Mouse (Mus musculus) CD4-positive, CD25-positive, alpha-beta regulatory T cell, adult 4 months (primary cell): ENCODE data around the gene Man2c1. TPM values are rescaled to one million over a fixed set of nuclear protein-coding genes. Genes with fewer than 3 reads are reported as not detected.

Source experiments
- ATAC-seq: one replicate; pipeline ENCODE4 v1.8.0; 2017
- polyA plus RNA-seq, 2 experiments: library from polyadenylated mRNA; unstranded; fragments of 100-300 nt; shearing (Covaris generic); gene quantifications; one replicate each; pipeline ENCODE4 v1.2.1; 2017

Gene Man2c1
- 100 to 1,000 TPM in 1 of 2 experiments, 10 to 100 TPM in 1; 41.1 to 119 TPM for polyA plus RNA-seq

GRCm38 (mm10) chr9:57130577-57131433, at the start of gene Man2c1:
Gene Man2c1, plus strand, starts transcription at chr9:57130690.
- peak; percentile 86 for ATAC-seq

- ATAC-seq = no peak
Observed at GRCm38 (mm10) chr9:57082236-57082635, 48.3 kb upstream of the Man2c1 start.

- ATAC-seq = no peak
Observed at GRCm38 (mm10) chr9:57117261-57117755, 13.2 kb upstream of the Man2c1 start.

DNA sequence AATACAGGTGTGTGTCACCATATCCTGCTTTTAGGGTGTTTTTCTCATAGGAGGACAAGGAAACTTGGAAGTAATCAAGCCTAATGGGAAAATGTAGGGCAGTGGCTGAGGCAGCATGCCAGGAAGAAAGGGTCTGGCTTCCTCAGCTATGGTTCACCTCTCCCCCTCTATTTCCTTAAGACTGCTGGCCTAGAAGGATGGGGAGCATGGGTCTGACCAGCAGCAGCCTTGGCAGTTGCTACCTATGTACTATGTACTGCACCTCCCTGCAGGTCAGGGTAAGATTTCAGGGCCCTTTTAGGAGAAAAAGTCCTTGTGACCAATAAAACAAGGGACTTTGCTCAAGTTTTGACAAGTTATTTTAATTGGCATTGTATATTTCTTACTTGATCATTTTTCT, 849 bp upstream of the Man2c1 start:
- ATAC-seq = no peak

GRCm38 (mm10) chr9:57137246-57137645, 6.8 kb downstream of the Man2c1 start:
- no peak for ATAC-seq

GRCm38 (mm10) chr9:57137777-57138176, 7.3 kb downstream of the Man2c1 start:
- no peak for ATAC-seq

GRCm38 (mm10) chr9:57138507-57138906, 8.0 kb downstream of the Man2c1 start:
- ATAC-seq = no peak

- ATAC-seq = no peak
Observed at GRCm38 (mm10) chr9:57139110-57139509, 8.6 kb downstream of the Man2c1 start.

DNA sequence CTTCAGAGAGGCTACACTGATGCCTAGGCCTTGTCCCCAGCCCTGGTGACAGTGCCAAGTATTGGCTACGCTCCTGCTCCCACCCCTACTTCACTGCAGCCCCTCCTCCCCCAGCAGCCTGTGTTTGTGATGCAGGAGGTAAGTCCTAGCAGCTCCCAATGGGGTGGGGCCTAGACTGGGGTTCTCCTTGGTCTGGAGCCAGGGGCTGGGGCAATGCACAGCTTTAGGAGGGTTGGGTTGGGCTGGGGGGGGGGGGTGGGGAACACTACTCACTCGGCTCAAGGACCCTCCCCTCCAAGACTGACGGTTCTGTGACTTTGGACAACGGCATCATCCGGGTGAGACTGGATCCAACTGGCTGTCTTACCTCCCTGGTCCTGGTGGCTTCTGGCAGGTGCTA, 9.1 kb downstream of the Man2c1 start:
- no peak for ATAC-seq

GRCm38 (mm10) chr9:57141417-57142353, 11.2 kb downstream of the Man2c1 start:
- ATAC-seq = no peak

DNA sequence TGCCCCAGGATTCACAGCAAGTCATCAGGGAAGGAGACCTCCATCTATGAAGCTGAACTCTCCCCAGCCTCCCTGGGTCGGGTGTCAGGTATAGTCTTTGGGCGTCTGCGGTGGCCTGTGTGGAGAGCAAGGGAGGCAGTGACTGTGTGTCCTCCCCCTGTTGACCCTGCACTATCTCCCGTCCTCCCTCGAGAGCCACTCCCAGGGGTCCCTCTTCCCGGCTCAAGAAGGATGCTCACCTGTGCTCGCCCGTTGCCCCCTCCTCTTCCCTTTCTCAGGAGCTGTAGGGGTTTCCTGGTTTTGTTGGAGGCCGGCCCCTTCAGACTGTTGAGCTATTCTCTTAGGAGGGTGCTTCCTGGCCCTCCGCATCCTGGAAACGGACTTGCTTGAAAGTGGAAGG, 12.7 kb downstream of the Man2c1 start:
- no peak for ATAC-seq

DNA sequence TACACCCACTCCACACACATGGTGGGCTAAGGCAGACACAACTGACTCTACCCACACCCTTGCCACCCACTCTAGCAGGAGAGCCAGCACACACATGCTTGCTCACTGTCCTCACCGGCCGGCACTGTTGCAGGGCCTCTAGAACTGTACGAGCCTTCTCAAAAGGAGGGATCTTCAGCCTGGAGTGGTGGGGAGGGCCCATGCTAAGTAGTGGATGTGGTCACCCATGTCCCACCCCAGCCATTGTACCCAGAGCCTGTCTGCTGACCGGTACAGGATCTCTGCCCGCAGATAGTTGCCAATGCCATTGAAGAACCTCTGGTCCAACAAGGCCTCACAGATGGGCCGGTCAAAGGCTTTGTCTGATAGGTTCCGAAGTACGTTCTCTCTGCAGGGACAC, 14.3 kb downstream of the Man2c1 start:
- no peak for ATAC-seq

DNA sequence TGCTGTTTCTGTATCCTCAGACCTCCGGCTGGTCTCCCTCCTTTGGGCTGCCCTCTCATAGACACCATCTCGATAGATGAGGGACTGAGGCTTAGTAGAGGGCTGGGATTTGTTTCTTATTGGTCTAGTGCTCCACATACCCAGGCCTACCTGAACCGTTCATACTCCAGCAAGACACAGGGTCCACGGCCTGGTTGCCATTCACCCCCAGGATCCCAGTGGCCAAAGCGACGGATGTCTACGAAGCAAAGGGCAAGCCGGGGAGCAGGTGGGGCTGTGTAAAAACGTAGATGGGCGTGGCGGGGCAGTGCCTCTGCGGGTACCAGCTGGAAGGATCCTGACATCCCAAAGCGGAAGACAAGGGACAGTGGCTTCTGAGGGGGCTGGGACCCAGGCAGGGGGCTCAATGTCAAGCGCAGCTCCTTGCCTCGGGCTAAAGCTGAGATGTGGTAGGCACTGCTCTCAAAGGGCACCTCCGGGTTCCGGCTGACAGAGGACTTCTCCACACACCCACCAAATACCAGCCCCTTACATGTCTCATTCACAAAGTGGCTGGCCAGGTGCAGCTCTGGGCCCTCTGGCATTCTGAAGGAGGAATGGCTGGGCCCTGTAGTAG, 16.1 kb downstream of the Man2c1 start:
- no peak for ATAC-seq

GRCm38 (mm10) chr9:57147205-57148143, 17.0 kb downstream of the Man2c1 start:
- no peak for ATAC-seq

DNA sequence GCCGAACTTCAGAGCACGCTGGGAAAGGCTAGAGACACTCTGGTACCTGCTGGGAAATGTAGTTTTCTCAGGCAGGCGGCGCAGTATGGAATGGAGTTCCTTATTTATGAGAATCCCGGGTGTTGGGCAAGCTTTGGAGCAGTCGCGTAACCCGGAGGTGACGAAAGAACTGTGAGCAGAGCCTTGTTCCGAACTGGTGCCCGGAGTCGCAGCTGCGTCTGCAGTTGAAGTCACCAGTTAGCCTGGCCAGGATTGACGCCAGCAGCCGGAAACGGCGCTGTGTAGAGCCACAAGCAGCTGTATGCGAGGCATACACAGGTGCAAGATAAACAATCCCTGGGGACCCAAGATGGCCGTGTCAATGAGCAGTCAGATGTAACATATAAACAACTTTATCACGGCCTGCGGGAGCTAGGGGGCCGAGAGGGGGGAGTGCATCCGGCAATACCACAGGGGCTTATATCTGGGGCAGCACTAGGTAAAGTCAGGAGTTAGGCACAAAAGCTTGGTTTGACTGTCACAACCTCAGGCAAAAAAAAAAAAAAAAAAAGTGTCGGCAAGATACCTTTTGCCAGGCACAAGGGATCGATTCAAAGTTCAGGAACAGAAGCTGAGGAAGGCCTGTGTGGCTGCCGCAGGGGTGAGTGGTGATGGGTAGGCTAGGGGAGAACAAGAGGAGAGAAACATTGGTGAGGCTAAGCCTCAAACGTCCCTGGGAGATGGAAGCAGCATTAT, 17.8 kb downstream of the Man2c1 start, which contains the start of gene Neil1:
Gene Neil1, minus strand, starts transcription at position 162 of the 735 bp plus-strand sequence.
- peak; percentile 95 for ATAC-seq

DNA sequence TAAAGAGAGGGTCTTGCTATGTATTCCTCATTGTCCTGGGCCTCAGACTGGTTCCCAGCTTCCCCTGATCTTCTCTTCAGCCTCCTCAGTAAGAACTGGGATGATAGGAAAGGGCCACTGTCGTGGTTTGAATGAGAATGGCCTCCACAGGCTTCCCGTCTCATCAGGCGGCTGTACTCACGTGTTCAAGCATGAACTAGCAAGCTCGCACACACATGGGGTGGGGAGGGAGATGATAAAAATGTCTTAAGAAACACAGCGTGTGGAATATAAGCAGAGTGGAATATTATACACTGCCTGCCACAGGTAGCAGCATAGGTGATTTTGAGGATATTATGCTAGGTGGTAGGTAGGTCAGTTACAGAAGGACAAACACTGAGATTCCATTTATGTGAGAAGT, 18.5 kb downstream of the Man2c1 start:
- ATAC-seq = no peak

GRCm38 (mm10) chr9:57150192-57150591, 19.7 kb downstream of the Man2c1 start:
- no peak for ATAC-seq

DNA sequence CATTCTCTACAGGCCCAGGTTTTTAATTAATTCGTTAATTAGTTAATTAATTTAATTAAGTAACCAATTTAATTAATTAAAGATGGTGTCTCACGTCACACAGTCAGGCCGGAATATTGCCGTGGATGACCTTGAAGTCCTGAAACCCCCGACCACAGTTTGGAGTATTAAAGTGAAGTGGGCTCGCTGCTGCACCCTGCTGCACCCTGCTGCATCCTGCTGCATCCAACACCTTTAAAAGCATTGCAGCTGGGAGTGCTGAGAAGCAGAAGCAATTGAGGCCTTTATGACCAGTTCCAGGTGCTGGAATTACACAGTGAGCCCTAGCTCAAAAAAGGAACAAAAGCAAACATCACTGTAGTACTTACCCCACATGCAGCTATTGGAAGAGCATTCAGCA, 21.8 kb downstream of the Man2c1 start:
- no peak for ATAC-seq

GRCm38 (mm10) chr9:57156383-57156782, 25.9 kb downstream of the Man2c1 start:
- ATAC-seq = no peak

GRCm38 (mm10) chr9:57156823-57157222, 26.3 kb downstream of the Man2c1 start:
- no peak for ATAC-seq

DNA sequence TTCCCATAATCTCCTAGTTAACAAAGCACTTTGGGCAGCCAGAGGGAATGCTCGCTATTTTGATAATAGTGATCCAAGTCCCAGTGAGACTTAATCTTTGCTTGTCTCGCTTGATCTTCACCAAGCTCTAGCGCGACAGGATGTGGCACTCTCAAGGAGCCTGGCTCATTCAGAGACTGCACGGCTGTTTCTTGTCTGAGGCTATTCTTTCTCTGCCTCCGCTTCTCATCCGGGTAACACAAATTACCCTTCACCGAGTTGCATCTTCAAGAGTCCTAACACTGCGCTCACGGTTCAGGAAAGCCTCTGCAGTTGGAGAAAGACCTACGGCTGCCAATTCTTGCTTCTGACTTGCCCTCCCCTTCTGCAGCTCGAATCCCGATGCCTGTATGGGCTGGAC, 27.0 kb downstream of the Man2c1 start:
- ATAC-seq = peak; percentile 81
